Mouse (Mus musculus) kidney, adult 2 months (tissue): ENCODE data around the gene Hoxd8. TPM values are rescaled to one million over a fixed set of nuclear protein-coding genes. Genes with fewer than 3 reads are reported as not detected.

Experiments
- DNase-seq: peaks from one replicate; pipeline ENCODE4 v3.0.0; 2021
- H3K27ac ChIP-seq: fragments of 200-500 bp; 2 replicates; pipeline ENCODE4 v1.5.1; 2012; ENCODE audit warnings: low read depth, low read length, control low read depth, inconsistent platforms; ENCODE audit not compliant: insufficient read depth
- H3K27me3 ChIP-seq: fragments of 200-500 bp; replicated peaks from 2 replicates; pipeline ENCODE4 v1.6.1; 2012; ENCODE audit warnings: mild to moderate bottlenecking, moderate library complexity, low read length, inconsistent platforms; ENCODE audit not compliant: control insufficient read depth, insufficient read depth
- H3K36me3 ChIP-seq: fragments of 200-500 bp; 2 replicates; pipeline ENCODE4 v1.6.1; 2012; ENCODE audit warnings: mild to moderate bottlenecking, moderate library complexity, low read length, inconsistent platforms; ENCODE audit not compliant: control insufficient read depth, insufficient read depth
- H3K4me1 ChIP-seq: fragments of 200-500 bp; 2 replicates; pipeline ENCODE4 v1.6.1; 2011; ENCODE audit warnings: low read length; ENCODE audit not compliant: control insufficient read depth, insufficient read depth
- H3K4me3 ChIP-seq: fragments of 200-500 bp; 2 replicates; pipeline ENCODE4 v1.5.1; 2011; ENCODE audit warnings: mild to moderate bottlenecking, low read depth, low read length, control low read depth; ENCODE audit not compliant: insufficient read depth
- CTCF ChIP-seq: fragments of 200-500 bp; conservative IDR thresholded peaks from 2 replicates; pipeline ENCODE4 v1.5.1; 2011; ENCODE audit warnings: low read depth, mild to moderate bottlenecking, control low read depth, low read length, moderate library complexity, mixed read lengths; ENCODE audit not compliant: insufficient read depth, insufficient read length
- POLR2A ChIP-seq: fragments of 200-500 bp; IDR thresholded peaks from one replicate; pipeline ENCODE4 v1.6.1; 2011; ENCODE audit warnings: low read depth, low read length, control low read depth
- WGBS: fragments of 180-500 bp; shearing (Covaris S2); methylation state at CpG from one replicate; pipeline ENCODE4 v1.1.7; 2018; 5-methylcytosine and 5-hydroxymethylcytosine counted together
- polyA plus RNA-seq: library from polyadenylated mRNA; depleted of rRNA; stranded (reverse); fragments of >200 nt; gene quantifications from 2 replicates; pipeline ENCODE4 v1.2.3, GENCODE M21; 2012

Gene Hoxd8
- polyA plus RNA-seq, 1 experiment, result 45.8 TPM

DNA sequence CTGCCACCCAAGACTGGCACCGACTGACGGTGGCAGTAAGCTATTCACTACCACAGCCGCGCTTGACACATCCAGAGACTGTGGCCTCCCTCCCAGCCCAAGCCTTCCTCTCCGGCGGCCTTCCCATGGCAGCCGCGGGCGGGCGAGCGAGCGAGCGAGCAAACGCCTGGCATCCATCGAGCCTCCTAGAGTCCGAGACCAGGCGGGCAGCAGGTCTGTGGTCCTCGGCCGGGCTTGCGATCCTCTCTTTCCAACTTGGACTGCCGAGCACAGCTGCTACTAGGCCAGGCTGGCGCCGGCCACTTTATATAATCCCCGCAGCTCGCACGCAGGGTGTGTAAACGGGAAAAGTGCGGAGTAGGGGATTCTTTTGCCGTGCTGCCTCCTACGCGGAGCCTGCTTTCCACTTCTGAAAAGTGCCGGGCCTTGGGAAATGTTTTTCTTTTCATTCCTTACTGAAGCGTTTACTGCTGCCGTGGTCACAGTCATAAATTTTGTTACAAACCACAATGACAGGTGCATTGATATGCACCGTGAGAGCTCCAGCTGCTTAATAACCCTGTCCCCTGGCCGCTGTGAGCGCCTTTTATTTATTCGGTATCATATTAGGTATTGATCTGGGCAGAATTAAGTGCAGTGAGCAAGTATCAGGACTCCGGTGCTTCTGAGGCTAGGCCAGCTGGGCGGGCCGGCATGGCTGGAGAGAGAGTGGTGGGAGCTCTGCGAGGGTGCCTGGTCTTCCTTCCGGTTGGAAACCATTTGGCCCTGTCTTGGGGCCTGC lies 36.1 kb downstream of the Hoxd8 start:
- no peaks in the 10 kb centered on the region for H3K36me3 ChIP-seq
- no peak for TF ChIP-seq CTCF
- H3K4me3 ChIP-seq, result peak overlapping the region; percentile 19
- WGBS, result 24% methylated on average over 43 of the region's 43 CpGs
- no peaks in the 10 kb centered on the region for H3K27me3 ChIP-seq
- DNase-seq, result no peak
- no peak overlapping the region for H3K27ac ChIP-seq
- H3K4me1 ChIP-seq, result peaks cover 5% of the 10 kb centered on the region; the same call in 1 of the 2 replicates

DNA sequence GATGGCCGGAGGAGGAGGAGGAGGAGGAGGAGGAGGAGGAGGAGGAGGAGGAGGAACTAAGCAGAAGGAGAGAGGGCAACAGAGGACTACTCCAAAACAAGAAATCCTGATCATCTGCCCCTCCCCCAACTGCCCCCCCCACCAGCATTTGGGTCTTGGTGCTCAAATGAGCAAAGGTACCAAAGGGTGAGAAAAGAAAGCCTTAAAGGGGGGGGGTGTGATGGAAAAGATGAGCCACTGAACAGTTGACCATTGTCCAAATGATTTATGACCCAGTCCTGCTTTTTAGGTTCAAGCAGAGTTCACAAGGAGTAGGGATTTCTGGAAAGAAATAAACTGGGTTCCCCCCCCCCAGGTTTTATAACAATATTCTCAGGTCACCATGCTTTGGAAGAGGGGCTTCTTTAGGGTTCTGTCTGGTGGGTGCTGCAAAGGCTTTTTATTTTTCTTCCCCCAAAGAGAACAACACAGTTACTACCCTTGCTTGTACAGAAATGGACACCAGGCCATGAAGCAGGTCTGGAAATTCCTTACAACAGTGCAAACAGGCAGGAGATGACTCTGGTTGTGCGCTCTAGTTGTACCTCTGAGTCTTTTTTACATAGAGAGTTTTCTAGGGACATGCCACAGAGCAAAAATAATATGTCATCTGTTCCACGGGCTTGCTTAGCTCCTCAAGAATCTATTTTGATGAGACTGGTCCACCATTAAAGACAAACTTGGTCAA lies 37.0 kb downstream of the Hoxd8 start:
- H3K36me3 ChIP-seq, result no peaks in the 10 kb centered on the region
- WGBS, result 91% methylated on average over 2 of the region's 3 CpGs
- H3K27ac ChIP-seq, result no peak overlapping the region
- no peak for TF ChIP-seq CTCF
- no peak for TF ChIP-seq POLR2A
- no peak overlapping the region for H3K4me3 ChIP-seq
- no peak for DNase-seq
- H3K27me3 ChIP-seq, result no peaks in the 10 kb centered on the region
- H3K4me1 ChIP-seq, result peaks cover 5% of the 10 kb centered on the region; the same call in 1 of the 2 replicates

DNA sequence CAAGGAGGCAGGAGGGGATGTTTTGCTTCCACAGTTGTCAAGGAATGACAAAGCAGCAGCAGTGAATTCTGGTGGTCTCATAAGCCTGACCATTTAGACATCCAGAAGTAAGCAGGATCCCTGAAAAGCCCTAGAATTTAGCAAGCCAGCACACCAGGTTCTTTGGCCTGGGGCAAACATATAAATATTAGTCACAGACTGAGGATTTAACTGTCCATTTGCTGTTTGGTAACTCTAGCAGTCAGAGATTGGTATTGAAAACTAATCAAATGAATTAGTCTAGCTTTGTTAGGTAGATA lies 37.5 kb downstream of the Hoxd8 start:
- DNase-seq, result no peak
- H3K27me3 ChIP-seq, result no peaks in the 10 kb centered on the region
- H3K27ac ChIP-seq, result no peak overlapping the region
- H3K4me3 ChIP-seq, result no peak overlapping the region
- H3K36me3 ChIP-seq, result no peaks in the 10 kb centered on the region
- TF ChIP-seq POLR2A, result no peak
- no peak for TF ChIP-seq CTCF
- H3K4me1 ChIP-seq, result peaks cover 5% of the 10 kb centered on the region; the same call in 1 of the 2 replicates

DNA sequence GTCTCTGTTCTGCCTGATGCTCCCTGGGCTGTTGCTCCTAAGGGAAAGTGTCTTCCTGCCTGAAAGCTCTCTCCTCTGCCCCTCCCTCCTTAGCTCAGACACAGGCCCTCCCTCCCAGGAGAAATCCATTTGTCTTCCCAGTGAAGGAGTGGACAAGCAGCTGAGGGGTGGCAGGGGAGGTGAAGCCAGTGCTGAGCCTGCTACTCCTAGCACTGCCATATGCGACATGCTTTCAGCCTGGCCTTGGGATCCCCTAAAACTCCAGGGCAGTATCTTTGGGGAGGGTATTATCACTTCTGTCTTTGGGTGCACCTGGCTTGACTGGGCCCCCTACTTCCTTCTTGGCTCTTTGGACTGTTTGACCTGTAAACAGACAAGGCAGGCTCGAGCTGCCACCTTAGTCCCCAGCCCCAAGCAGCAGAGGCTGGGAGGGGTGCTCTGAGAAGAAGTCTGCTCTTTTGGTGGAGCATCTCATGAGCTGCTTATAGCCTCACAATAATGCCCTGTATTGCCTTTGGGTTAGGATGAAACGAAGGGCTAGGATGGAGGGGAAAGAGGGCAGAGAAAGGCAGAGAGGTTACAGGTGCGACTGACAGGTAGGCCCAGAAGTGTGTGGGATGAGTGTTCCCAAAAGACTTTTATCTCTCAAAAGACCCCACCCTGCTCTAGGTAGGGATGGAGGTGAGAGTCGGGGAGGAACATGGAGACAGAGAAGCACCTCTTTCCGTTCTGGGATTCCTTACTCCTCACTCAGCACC lies 41.3 kb downstream of the Hoxd8 start:
- TF ChIP-seq CTCF (no peak), POLR2A (no peak)
- 0 out of 2 replicates have a peak, but pooled peaks cover 3% of the 10 kb centered on the region for H3K4me1 ChIP-seq
- WGBS, result 78% methylated on average over 6 of the region's 6 CpGs
- no peaks in the 10 kb centered on the region for H3K36me3 ChIP-seq
- H3K4me3 ChIP-seq, result no peak overlapping the region
- no peak for DNase-seq
- no peaks in the 10 kb centered on the region for H3K27me3 ChIP-seq
- H3K27ac ChIP-seq, result no peak overlapping the region

DNA sequence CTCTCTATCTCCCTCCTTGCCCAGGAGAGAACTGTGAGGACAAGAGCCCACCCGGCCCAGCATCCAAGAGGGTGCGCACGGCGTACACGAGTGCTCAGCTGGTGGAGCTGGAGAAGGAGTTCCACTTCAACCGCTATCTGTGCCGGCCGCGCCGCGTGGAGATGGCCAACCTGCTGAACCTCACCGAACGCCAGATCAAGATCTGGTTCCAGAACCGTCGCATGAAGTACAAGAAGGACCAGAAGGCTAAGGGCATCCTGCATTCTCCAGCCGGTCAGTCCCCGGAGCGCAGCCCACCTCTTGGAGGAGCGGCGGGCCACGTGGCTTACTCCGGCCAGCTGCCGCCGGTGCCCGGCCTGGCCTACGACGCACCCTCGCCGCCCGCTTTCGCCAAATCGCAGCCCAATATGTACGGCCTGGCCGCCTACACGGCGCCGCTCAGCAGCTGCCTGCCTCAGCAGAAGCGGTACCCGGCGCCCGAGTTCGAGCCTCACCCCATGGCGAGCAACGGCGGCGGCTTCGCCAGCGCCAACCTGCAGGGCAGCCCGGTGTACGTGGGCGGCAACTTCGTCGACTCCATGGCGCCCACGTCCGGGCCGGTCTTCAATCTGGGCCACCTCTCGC lies 42.0 kb downstream of the Hoxd8 start:
- H3K4me1 ChIP-seq, result 0 out of 2 replicates have a peak, but pooled peaks cover 3% of the 10 kb centered on the region
- no peaks in the 10 kb centered on the region for H3K27me3 ChIP-seq
- no peak overlapping the region; the same call in 1 of the 2 replicates for H3K4me3 ChIP-seq
- 58% methylated on average over 58 of the region's 58 CpGs for WGBS
- H3K27ac ChIP-seq, result no peak overlapping the region
- TF ChIP-seq POLR2A (no peak), CTCF (no peak)
- H3K36me3 ChIP-seq, result no peaks in the 10 kb centered on the region
- DNase-seq, result no peak

DNA sequence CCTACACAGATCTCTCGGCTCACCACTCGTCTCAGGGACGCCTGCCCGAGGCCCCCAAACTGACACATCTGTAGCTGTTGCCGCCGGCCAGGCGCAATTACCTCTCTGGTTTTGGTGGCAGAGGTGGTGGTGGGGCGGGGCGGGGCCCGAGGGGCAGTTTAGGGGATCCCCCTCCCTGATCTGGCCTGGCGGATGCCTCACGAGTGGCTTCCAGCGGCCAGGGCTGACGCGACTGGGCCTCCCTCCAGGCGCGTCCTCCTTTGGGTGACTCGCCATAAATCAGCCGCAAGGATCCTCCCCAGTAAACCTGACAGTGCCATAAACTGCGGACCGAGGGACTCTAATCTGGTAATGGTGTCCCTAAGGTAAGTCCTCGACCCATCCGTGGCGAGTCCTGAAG lies 42.6 kb downstream of the Hoxd8 start:
- H3K4me3 ChIP-seq, result no peak overlapping the region
- TF ChIP-seq CTCF, result no peak
- 61% methylated on average over 24 of the region's 24 CpGs for WGBS
- no peaks in the 10 kb centered on the region for H3K27me3 ChIP-seq
- no peak for DNase-seq
- H3K36me3 ChIP-seq, result no peaks in the 10 kb centered on the region
- 0 out of 2 replicates have a peak, but pooled peaks cover 3% of the 10 kb centered on the region for H3K4me1 ChIP-seq
- no peak overlapping the region for H3K27ac ChIP-seq

DNA sequence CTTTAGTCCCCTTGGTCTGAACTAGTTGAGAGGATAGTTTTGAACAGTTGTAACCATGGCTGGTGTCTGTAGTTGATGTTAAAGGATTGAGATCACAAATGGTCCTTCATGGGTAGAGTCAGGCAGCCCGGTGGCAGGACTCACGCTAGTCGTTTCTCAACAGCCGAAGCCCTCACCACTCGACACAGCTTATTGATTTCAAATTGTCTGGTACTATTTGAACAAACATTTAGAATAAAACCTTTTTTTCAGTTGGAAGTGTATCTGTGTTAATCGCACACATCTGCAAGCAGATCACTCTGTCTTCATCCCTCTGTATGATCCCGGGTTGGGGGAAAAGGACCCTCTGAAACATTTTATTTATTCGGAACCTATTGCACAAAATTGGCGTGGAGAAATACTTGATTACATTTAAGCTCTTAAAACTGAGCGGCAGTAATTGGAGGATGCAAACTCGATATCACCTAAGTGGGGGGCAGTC lies 43.3 kb downstream of the Hoxd8 start:
- WGBS, result 86% methylated on average over 11 of the region's 11 CpGs
- H3K4me1 ChIP-seq, result 0 out of 2 replicates have a peak, but pooled peaks cover 3% of the 10 kb centered on the region
- no peaks in the 10 kb centered on the region for H3K36me3 ChIP-seq
- H3K4me3 ChIP-seq, result no peak overlapping the region
- no peak overlapping the region for H3K27ac ChIP-seq
- peaks cover 2% of the 10 kb centered on the region; the same call in 1 of the 2 replicates for H3K27me3 ChIP-seq
- no peak for DNase-seq
- no peak for TF ChIP-seq CTCF
- TF ChIP-seq POLR2A, result no peak
